Mouse (Mus musculus): ENCODE measurements around the gene Ndrg4. TPM values are rescaled to one million over a fixed set of nuclear protein-coding genes. Genes with fewer than 3 reads are reported as not detected.

The Ndrg4 gene
- polyA plus RNA-seq, 1 experiment from 2014 or later: 20.6 TPM

DNA sequence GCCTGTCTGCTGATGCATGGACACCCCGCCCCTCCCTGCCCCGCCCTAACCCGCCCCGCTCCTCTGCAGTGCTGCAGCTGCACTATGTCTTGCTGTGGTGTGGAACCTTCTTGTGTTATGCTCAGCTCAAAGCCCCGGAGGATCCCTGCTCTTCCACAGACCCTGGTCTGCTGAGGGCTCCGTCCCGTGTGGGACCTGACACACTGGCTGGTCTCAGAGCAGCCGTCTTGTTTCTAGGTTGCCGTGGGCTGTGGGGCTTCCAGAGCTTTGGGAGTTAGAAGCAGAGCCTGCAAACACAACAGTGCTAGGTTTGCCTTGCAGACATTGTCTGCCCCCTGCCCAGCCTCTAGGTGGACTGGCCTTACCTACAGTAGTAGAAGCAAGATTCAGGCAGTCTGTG is 35.6 kb downstream of the Ndrg4 start:
- H3K36me3 ChIP-seq (replicated peaks): peaks cover 10% of the 10 kb centered on the region
- WGBS: 82% methylated on average over 9 of the region's 9 CpGs
- H3K27ac ChIP-seq (replicated peaks): no peak overlapping the region
- no peak overlapping the region for H3K4me3 ChIP-seq
- peaks cover 20% of the 10 kb centered on the region for H3K4me1 ChIP-seq
- no peaks in the 10 kb centered on the region for H3K27me3 ChIP-seq (replicated peaks; ENCODE audit: low read depth, poor library complexity, severe bottlenecking)
- H3K9me3 ChIP-seq: no peaks in the 10 kb centered on the region
- DNase-seq (ENCODE audit: low spot score): no peak

DNA sequence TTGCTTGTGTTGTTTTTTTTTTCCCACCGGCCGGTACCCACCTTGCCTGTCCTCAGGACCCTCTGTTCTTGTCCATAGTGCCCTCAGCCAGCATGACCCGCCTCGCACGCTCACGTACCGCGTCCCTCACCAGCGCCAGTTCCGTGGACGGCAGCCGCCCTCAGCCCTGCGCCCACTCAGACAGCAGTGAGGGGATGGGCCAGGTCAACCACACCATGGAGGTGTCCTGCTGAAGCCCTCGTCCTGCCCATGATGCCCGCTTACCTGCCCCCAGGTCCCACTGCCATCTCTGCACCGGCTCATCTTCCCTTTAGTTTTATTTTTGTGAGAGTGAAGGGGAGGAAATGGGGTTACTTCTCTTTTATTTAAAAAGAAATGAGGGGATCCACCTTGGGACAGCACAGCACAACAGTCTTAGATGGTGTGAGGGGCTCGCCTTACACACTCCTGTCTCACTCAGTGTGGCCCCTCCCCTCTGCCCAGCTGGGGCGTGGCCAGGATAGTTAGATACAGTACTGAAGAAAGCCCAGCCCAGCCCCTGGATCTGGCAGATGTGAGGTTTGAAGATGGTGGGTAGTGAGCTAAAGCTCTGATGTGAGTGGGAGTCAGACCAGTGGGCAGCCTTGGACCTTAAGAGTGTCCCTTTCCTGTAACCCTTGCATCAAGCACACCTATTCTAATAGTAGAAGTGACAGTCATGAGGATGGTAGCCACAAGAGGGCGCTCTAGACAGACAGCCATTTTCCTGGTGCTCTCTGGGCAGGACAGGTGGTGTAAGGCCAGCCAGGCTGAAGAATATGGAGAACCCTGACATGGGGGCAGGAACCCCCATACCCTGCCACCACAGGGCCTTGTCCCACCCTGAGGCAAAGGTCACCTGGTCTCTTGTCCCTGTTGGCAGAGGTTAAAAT is 36.6 kb downstream of the Ndrg4 start:
- H3K9me3 ChIP-seq: no peaks in the 10 kb centered on the region
- H3K4me3 ChIP-seq: no peak overlapping the region
- peaks cover 18% of the 10 kb centered on the region for H3K36me3 ChIP-seq (replicated peaks)
- 80% methylated on average over 19 of the region's 19 CpGs for WGBS
- H3K27ac ChIP-seq (replicated peaks): no peak overlapping the region
- H3K27me3 ChIP-seq (replicated peaks; ENCODE audit: low read depth, poor library complexity, severe bottlenecking): no peaks in the 10 kb centered on the region
- DNase-seq (ENCODE audit: low spot score): peak; percentile 77
- peaks cover 20% of the 10 kb centered on the region for H3K4me1 ChIP-seq

DNA sequence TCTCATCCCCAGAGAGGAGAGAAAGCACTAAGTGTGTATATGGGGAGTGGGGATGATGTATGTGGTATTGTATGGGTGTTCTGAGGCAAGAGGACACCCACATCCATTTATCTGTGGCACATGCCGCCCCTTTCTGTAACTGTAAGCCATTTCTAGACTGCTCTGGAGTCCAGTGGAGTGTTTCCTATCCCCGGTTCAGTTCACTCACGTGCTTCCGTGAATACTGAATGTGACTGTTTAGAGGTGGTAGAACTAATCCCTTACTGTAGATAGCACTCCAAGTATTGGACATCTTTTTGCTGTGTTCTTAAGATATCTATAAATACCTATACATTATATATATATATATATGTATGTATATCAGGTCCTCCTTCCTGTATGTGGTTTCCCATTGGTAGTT is 37.6 kb downstream of the Ndrg4 start:
- no peaks in the 10 kb centered on the region for H3K27me3 ChIP-seq (replicated peaks; ENCODE audit: low read depth, poor library complexity, severe bottlenecking)
- H3K4me3 ChIP-seq: no peak overlapping the region
- H3K36me3 ChIP-seq (replicated peaks): peaks cover 28% of the 10 kb centered on the region
- H3K9me3 ChIP-seq: no peaks in the 10 kb centered on the region
- H3K4me1 ChIP-seq: peaks cover 20% of the 10 kb centered on the region
- H3K27ac ChIP-seq (replicated peaks): no peak overlapping the region
- DNase-seq (ENCODE audit: low spot score): no peak
- WGBS: 92% methylated on average over 4 of the region's 4 CpGs

DNA sequence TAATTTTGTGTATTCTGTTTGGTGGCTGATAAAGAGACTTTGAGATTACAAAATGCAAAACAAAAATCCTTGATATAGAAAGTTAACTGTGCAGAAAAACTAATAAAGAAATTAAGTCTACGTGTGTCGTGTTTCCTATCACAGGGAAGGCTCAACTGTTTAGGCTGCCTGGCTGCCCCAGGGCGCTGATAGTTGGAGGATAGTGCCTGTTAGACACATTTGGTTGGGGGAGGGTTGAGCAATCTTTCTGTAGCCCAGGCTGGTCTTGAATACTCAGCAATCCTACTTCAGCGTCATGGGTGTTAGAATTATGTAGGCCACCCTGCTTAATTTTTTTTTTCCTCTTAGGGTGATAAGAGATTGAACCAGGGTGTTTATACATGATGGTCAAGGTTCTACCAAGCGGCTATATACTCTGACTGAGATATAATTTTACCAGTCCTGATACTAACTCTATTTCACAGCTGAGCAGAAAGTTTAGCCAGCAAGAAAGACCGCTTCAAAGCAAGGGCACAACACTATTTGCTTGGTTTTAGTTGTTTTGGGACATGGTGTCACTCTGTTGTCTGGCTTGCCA is 38.1 kb downstream of the Ndrg4 start:
- Histone ChIP-seq H3K9me3 (no peaks in the 10 kb centered on the region), H3K4me3 (peak overlapping the region; percentile 80), H3K27me3 (replicated peaks; ENCODE audit: low read depth, poor library complexity, severe bottlenecking) (no peaks in the 10 kb centered on the region), H3K27ac (replicated peaks) (peak overlapping the region; percentile 86; the same call in 1 of the 2 replicates), H3K36me3 (replicated peaks) (peaks cover 34% of the 10 kb centered on the region), H3K4me1 (peaks cover 20% of the 10 kb centered on the region)
- no peak for DNase-seq (ENCODE audit: low spot score)
- 87% methylated on average over 6 of the region's 6 CpGs for WGBS

DNA sequence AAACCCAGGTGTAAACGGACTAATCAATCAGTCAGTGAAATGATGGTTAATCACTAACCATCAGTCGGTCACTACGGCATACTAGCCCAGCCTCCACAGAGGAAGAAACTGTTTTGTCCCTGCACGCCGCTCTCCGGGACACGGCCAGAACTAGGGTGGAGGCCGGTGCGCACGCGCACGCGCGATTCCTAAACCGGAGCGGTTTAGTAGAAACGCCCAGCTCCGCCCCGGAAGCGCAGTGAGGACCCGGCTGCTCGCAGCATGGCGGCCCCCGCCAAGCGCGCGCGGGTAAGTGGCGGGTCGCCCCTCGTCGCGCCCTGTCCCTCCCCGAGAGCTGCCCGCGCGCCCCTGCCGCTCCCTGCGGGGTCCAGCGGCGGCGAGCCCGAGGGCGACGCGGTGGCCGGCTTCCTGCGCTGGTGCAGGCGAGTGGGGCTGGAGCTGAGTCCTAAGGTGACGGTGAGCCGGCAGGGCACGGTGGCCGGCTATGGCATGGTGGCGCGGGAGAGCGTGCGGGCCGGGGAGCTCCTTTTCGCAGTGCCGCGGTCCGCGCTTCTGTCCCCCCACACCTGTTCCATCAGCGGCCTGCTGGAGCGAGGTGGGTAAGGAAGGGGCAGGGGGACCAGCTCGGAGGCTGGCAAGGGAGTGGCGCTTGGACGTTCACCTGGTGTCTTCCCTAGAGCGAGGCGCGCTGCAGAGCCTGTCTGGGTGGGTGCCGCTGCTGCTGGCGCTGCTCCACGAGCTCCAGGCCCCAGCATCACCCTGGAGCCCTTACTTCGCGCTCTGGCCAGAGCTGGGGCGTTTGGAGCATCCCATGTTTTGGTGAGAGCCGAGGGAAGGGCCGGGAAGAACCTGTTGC is 39.1 kb downstream of the Ndrg4 start, which contains the start of gene Setd6:
Gene Setd6 (plus strand): TSS at position 206 of the 856 bp plus-strand sequence.
- Histone ChIP-seq H3K4me1 (peaks cover 20% of the 10 kb centered on the region), H3K27ac (replicated peaks) (peak within 1 kb of the TSS; percentile 86), H3K4me3 (peak within 1 kb of the TSS; percentile 80), H3K36me3 (replicated peaks) (peaks cover 44% of the 10 kb centered on the region), H3K27me3 (replicated peaks; ENCODE audit: low read depth, poor library complexity, severe bottlenecking) (no peaks in the 10 kb centered on the region), H3K9me3 (no peaks in the 10 kb centered on the region)
- DNase-seq (ENCODE audit: low spot score): peak; percentile 92
- WGBS: under 1% methylated on average over 79 of the region's 79 CpGs

DNA sequence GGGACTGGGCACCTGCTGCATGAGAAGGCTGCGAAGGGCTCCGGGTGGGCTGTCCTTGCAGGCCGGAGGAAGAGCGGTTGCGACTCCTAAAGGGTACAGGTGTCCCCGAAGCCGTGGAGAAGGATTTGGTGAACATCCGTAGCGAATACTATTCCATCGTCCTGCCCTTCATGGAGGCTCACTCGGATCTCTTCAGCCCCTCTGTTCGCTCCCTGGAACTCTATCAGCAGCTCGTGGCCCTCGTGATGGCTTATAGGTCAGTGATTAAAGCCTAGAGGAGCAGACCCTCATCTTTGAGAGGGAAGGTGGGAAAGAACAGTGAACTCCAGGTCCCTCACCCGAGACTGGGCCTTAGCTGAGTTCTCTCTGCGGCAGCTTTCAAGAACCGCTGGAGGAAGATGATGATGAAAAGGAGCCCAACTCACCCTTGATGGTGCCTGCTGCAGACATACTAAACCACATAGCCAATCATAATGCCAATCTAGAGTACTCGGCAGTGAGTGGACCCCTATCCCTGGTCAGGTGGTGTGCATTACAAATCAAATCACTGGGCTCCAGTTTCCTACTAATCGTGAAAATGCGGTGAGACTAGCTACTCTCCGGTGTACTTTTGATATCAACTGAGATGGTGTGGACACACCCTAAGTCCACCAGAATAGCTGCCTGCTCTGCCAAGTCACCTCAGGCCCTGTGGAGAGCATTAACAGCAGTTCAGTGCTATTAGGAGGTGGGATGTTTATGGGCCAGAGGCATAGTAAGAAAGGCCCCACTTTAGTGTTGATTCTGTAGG is 40.0 kb downstream of the Ndrg4 start:
- no peak for DNase-seq (ENCODE audit: low spot score)
- H3K36me3 ChIP-seq (replicated peaks): peaks cover 52% of the 10 kb centered on the region
- H3K9me3 ChIP-seq: no peaks in the 10 kb centered on the region
- H3K27me3 ChIP-seq (replicated peaks; ENCODE audit: low read depth, poor library complexity, severe bottlenecking): no peaks in the 10 kb centered on the region
- H3K27ac ChIP-seq (replicated peaks): peak overlapping the region; percentile 86
- 21% methylated on average over 21 of the region's 21 CpGs for WGBS
- H3K4me3 ChIP-seq: peak overlapping the region; percentile 80
- peaks cover 20% of the 10 kb centered on the region for H3K4me1 ChIP-seq

DNA sequence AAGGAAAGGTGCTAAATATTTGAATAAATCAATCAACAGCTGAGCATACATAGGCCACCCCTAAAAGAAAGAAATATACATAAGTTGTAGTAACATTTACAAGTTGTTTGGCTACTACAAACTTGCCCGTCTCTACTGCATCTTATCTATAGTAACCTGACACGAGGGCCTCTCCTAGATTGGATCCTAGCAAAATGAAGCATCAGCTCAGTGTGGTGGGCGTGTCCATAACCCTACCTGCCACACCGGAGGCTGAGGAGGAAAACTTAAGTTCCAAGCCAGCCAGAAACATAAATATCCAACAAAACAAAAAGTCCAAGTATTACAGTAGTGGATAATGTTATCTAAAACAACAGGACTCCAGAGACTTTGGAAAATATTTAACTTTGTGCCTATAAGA is 50.8 kb downstream of the Ndrg4 start:
- WGBS: 84% methylated on average over 4 of the region's 4 CpGs
- DNase-seq (ENCODE audit: low spot score): no peak
- H3K36me3 ChIP-seq (replicated peaks): peaks cover 99% of the 10 kb centered on the region
- no peak overlapping the region for H3K4me3 ChIP-seq
- H3K9me3 ChIP-seq: no peaks in the 10 kb centered on the region
- no peaks in the 10 kb centered on the region for H3K4me1 ChIP-seq
- H3K27ac ChIP-seq (replicated peaks): no peak overlapping the region
- H3K27me3 ChIP-seq (replicated peaks; ENCODE audit: low read depth, poor library complexity, severe bottlenecking): no peaks in the 10 kb centered on the region

DNA sequence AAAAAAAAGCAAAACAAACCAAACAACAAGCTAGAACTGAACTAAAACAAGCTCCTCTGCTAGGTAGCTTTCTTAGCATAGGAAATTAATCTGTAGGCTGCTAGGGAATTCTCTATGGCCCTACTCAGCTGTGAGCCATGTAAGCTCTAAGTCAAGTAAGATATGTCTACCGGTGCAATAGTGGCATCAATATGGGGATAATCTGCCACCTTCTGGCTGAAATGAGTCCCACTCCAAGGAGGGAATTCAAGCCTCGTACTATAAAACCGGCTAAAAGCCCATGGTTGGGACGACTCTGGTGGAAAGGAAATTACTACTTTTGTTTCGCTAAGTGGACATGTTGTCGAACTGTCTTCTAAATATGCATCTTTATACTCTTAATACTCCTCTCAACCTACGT is 61.8 kb downstream of the Ndrg4 start:
- DNase-seq (ENCODE audit: low spot score): no peak
- 80% methylated on average over 7 of the region's 7 CpGs for WGBS
- H3K36me3 ChIP-seq (replicated peaks): peaks cover 100% of the 10 kb centered on the region
- no peaks in the 10 kb centered on the region for H3K4me1 ChIP-seq
- H3K27me3 ChIP-seq (replicated peaks; ENCODE audit: low read depth, poor library complexity, severe bottlenecking): no peaks in the 10 kb centered on the region
- no peaks in the 10 kb centered on the region for H3K9me3 ChIP-seq
- H3K27ac ChIP-seq (replicated peaks): no peak overlapping the region
- H3K4me3 ChIP-seq: no peak overlapping the region

DNA sequence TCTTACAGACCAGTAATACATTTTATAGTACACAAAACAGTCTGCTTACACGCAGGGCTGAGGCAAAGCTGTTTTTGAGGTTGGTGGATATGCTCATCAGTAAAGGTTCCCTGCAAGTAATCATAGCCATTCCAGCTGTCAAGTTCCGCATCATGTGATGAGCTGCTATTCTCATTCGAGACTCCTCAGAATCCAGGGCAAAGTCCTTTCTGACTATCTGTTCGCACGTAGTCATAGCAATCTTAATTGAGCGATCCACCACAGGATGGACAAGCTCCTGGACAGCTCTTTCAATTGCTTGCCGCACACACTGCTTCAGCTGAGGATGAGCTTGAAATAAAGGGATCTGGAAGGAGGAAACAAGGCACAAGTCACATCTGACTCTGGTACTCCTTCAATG is 65.0 kb downstream of the Ndrg4 start:
- Histone ChIP-seq H3K4me1 (no peaks in the 10 kb centered on the region), H3K9me3 (no peaks in the 10 kb centered on the region), H3K27me3 (replicated peaks; ENCODE audit: low read depth, poor library complexity, severe bottlenecking) (no peaks in the 10 kb centered on the region), H3K36me3 (replicated peaks) (peaks cover 100% of the 10 kb centered on the region), H3K4me3 (no peak overlapping the region), H3K27ac (replicated peaks) (no peak overlapping the region)
- no peak for DNase-seq (ENCODE audit: low spot score)
- WGBS: 93% methylated on average over 7 of the region's 7 CpGs

DNA sequence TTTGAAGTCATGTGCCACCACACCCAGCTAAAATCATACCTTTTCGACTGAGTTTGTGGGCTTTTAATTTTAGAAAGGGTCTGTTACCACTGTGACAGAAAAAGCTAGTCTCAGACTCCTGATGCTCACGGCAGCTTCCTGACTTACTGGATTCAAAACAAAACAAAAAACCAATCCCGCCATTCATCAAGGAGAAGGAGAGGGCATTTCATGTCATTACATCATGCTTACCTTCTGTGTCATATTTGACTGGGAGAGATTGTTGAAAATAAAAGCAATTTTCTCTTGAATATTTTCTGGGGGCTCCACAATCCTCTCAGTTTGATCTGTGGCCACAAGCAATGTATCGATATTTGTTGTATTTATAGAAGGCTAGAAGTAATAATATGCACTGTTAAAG is 71.2 kb downstream of the Ndrg4 start:
- DNase-seq (ENCODE audit: low spot score): no peak
- H3K9me3 ChIP-seq: no peaks in the 10 kb centered on the region
- H3K36me3 ChIP-seq (replicated peaks): peaks cover 100% of the 10 kb centered on the region
- WGBS: 92% methylated on average over 4 of the region's 4 CpGs
- H3K4me1 ChIP-seq: no peaks in the 10 kb centered on the region
- no peaks in the 10 kb centered on the region for H3K27me3 ChIP-seq (replicated peaks; ENCODE audit: low read depth, poor library complexity, severe bottlenecking)
- no peak overlapping the region for H3K27ac ChIP-seq (replicated peaks)
- H3K4me3 ChIP-seq: no peak overlapping the region

DNA sequence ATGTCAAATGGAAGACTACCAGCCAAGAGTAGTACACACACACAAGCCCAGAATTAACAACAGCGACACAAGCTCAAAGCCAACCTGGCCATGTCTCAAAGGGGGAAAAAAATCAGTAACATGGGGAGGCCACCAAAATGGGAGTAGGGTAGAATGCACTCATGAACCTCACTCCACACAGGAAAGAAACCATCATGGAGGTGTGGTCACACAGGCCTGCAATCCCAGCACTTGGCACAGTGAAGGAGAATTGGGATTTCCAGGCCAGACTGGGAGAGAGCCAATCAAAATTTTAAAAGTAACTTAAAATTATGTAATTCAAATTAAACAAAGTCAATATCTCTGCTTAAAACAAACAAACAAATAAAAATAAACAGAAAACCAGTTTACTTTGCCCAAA is 75.1 kb downstream of the Ndrg4 start:
- H3K4me3 ChIP-seq: no peak overlapping the region
- 98% methylated on average over 1 of the region's 1 CpGs for WGBS
- no peaks in the 10 kb centered on the region for H3K27me3 ChIP-seq (replicated peaks; ENCODE audit: low read depth, poor library complexity, severe bottlenecking)
- no peak overlapping the region for H3K27ac ChIP-seq (replicated peaks)
- no peak for DNase-seq (ENCODE audit: low spot score)
- H3K9me3 ChIP-seq: no peaks in the 10 kb centered on the region
- H3K4me1 ChIP-seq: no peaks in the 10 kb centered on the region
- peaks cover 100% of the 10 kb centered on the region for H3K36me3 ChIP-seq (replicated peaks)

DNA sequence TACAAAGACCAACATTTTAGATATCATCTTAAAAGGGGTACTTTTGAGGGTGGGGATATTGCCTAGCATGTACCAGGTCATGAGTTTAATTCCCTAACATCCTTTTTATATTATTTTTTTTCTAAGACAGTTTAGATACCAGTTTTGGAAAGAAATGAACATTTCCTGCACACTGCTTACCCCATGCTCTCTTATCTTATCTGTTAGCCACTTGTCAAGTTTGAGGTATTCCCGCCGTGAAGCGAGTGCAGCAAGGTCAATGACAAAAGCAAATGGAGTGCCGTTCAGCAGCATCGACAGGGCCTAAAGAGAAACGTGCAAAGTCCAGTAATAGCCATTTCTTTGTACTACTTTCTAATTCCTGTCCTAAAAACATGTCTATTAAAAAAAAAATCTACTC is 83.5 kb downstream of the Ndrg4 start:
- Histone ChIP-seq H3K4me3 (no peak overlapping the region), H3K36me3 (replicated peaks) (peaks cover 100% of the 10 kb centered on the region), H3K27ac (replicated peaks) (no peak overlapping the region), H3K4me1 (no peaks in the 10 kb centered on the region), H3K9me3 (no peaks in the 10 kb centered on the region), H3K27me3 (replicated peaks; ENCODE audit: low read depth, poor library complexity, severe bottlenecking) (no peaks in the 10 kb centered on the region)
- 89% methylated on average over 6 of the region's 6 CpGs for WGBS
- no peak for DNase-seq (ENCODE audit: low spot score)

All from embryonic facial prominence, embryonic 10.5 days (tissue).